Mouse (Mus musculus) testis, adult 2 months (tissue): ENCODE data around the gene Gpr3.

Source experiments
- CTCF ChIP-seq: fragments of 200-500 bp; IDR thresholded peaks from 2 replicates; pipeline ENCODE4 v1.5.1; 2012; ENCODE audit warnings: low read depth, mild to moderate bottlenecking, inconsistent platforms, low read length, moderate library complexity; ENCODE audit not compliant: control insufficient read depth, insufficient read depth, insufficient replicate concordance
- POLR2A ChIP-seq: fragments of 200-500 bp; IDR thresholded peaks from 2 replicates; pipeline ENCODE4 v1.6.1; 2012; ENCODE audit warnings: low read depth, mild to moderate bottlenecking, inconsistent platforms, low read length, moderate library complexity; ENCODE audit not compliant: control insufficient read depth

DNA sequence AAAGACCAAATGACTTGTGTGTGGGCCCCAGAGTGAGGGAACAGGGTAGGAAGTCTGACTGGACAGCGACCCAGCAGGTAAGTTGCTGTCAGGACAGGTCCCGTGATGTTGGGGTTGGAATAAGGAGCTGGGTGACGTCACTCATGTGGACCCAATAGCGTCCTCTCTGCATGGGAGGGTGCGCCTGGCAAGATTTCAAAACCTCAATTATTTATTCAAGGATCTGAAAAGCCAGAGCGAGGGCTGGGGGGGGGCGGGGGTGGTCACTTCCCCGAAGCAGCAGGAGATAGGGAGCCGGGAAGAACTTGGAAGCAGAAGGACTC, 893 bp upstream of the Gpr3 start:
- TF ChIP-seq CTCF (no peak), POLR2A (no peak)
